Mouse (Mus musculus): ENCODE results near the gene Il1a.

Gene Il1a

DNA sequence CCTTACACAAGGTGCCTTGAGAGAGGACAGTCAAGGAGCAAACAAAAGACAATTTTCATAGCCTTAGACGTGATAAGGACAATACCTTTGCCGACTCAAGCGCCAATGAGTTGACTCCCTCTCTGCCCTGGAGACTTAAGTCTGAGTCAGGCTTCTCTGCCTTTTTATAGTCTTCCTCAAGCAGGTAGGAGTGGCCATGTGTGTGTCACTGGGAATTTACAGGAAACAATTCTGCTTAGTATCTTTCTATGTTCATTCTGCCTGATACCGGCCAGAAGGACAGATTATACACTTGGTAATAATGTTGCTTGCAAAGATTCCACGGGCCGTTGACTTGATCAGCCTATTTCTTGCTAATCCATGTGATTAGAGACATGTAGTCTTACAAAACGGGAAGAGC lies at the start of gene Il1a:
Gene Il1a, minus strand, starts transcription at position 137 of the 400 bp plus-strand sequence.
- no peak for DNase-seq (ENCODE audit: low spot score)

DNA sequence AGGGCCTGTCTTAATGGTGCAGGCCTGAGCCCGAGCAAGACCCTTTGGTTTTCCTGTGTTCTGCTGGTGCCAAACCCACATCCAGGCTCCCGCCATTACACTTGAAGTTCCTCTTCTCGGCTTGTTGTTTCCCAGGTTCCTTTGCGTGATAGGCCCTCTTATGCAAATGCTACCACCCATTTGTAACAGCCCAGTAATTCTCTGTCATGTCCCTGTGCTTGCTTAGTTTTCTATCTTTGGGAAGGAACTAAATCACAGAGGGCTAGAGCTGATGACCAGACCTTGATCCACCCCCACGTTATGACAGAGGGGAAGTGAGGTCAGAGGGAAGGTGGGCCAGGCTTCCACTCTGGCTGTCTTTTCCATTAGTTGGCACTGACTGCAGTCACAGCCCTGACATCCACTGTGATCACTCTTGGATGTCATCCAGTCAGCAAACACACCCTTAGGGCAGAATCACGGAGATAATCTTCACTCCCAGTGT lies 28.4 kb upstream of the Il1a start:
- DNase-seq (ENCODE audit: low spot score), result no peak

GRCm38 (mm10) chr2:129333471-129333870 lies 23.7 kb upstream of the Il1a start:
- no peak for DNase-seq (ENCODE audit: low spot score)

- no peak for DNase-seq (ENCODE audit: low spot score)
These were observed 20.8 kb upstream of the Il1a start for GRCm38 (mm10) chr2:129330540-129330939.

GRCm38 (mm10) chr2:129330024-129330423 lies 20.3 kb upstream of the Il1a start:
- DNase-seq (ENCODE audit: low spot score), result no peak

GRCm38 (mm10) chr2:129328238-129328637 lies 18.5 kb upstream of the Il1a start:
- no peak for DNase-seq (ENCODE audit: low spot score)

- no peak for DNase-seq (ENCODE audit: low spot score)
These were observed 14.4 kb upstream of the Il1a start for GRCm38 (mm10) chr2:129324216-129324615.

GRCm38 (mm10) chr2:129322117-129322635 lies 12.4 kb upstream of the Il1a start:
- DNase-seq (ENCODE audit: low spot score), result no peak

- no peak for DNase-seq (ENCODE audit: low spot score)
These were observed 10.3 kb upstream of the Il1a start for GRCm38 (mm10) chr2:129320033-129320605.

DNA sequence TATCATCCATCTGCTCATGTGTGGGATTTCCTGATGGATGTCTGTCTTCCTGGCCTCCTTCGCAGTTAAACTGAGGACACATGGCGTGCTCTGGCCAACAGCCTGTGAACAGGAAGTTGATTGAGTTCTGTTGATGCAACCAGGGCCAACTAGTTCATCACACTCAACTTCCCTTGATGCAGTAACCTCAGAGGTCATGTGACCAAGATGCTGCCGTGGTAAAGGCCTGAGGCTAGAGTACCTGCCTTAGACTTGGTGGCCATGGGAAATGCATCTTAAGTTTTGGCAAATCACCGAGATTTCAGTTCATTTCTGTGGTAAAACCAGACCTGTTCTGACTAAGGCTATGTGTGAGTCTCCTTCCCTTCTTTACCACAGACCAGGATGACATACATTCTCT lies 6.1 kb upstream of the Il1a start:
- no peak for DNase-seq (ENCODE audit: low spot score)

- no peak for DNase-seq (ENCODE audit: low spot score)
These were observed 5.1 kb upstream of the Il1a start for GRCm38 (mm10) chr2:129314880-129315279.

DNA sequence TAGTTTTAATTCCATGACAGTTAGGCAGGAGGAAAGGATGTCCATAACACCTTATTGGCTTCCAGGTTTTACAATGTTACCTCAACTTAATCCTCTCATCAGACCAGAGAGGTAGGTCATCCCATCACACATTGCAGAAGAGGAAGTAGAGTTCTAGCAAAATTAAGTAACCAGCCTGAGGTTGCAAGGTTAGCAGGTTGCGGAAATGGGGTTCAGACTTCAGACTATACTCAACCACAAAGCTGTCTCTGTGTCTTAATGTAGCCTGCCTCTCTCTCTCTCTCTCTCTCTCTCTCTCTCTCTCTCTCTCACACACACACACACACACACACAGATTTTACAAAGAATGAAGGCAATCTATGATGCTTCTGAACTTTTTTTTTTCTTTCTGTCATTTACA lies 4.2 kb upstream of the Il1a start:
- no peak for DNase-seq (ENCODE audit: low spot score)

GRCm38 (mm10) chr2:129306020-129306419 lies 3.8 kb downstream of the Il1a start:
- DNase-seq (ENCODE audit: low spot score), result no peak

DNA sequence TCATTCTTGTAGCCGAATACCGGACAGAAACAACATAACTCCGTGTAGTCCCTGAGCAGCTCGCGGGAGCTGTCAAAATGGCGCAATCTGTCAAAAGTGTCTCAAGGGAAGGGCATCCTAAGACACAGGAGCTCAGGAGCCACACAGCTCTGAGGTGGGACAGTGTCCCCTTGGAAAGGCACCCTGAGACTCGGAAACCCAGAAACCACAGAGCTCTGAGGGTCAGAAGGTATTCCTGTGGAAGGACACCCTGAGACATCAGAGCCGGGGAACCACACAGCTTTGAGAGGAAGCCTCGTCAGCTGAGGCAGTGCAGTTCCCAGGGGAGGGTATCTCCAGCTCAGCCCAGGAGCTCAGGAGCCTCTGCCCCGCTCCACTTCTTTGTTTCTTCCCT lies 12.2 kb downstream of the Il1a start:
- no peak for DNase-seq (ENCODE audit: low spot score)

DNA sequence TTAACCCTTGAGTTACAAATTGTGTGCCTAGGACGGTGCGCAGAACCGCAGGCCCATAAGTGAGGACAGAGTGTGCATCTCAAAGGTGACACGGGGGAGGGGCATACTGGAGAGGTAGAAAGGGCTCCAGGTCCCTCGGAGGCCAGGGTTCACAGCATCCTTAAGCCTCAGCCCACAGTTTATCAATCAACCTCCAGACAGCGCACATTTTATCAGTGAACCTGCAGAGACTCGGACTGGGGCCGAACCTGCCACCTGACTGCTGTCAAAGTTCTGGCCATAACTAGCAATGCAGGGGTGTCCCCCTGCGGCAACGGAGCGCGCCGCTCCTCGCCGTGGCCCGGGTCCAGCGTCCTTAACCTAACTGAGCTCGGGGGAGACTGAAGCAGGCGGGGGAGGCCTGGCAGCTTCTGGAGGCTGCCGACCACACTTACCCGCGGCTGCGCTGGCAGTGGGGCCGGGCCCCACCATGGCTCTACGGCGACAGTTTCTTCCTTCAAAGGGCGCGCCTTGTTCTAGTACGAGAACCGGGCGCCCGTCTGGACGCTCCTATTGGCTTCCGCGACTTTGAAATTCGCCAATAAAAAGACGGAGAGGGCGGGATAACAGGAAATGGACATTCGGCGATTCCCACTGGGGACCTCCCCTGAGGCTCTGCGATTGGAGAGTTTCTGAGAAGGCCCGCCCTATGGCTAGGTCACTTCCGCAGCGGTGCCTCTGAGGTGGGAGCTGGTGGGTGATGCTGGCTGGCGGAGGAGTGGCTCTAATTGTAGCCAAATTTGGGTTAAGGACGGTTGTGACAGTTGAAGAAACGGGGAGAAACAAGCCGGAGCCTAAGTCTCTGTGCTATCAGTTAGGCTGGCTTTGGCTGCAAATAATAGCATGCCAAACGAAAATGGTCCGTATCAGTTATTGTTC lies 12.8 kb downstream of the Il1a start, which contains the start of gene Ckap2l:
Gene Ckap2l, minus strand, starts transcription at position 542 of the 918 bp plus-strand sequence.
- DNase-seq (ENCODE audit: low spot score), result peak; percentile 95

DNA sequence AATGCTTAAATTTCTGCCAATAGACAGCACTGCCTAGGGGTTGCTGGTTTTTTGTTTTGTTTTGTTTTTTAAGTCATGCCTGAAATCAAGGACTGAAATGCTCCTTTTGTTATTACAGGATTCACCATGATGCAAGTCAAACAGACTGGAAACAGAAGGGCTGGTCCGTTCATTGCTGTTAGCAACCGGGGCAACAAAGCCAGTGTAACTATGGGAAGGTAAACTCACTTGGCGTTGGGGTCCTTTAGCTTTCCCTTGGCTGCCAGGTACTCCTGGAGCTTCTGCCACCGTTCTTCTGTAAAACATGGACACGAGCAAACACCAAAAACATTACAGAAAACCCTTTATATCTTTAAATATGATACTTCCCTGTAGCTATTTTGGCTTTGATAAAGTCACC lies 13.7 kb downstream of the Il1a start:
- peak; percentile 12 for DNase-seq (ENCODE audit: low spot score)

- DNase-seq (ENCODE audit: low spot score), result no peak
These were observed 14.7 kb downstream of the Il1a start for GRCm38 (mm10) chr2:129295075-129295474.

DNA sequence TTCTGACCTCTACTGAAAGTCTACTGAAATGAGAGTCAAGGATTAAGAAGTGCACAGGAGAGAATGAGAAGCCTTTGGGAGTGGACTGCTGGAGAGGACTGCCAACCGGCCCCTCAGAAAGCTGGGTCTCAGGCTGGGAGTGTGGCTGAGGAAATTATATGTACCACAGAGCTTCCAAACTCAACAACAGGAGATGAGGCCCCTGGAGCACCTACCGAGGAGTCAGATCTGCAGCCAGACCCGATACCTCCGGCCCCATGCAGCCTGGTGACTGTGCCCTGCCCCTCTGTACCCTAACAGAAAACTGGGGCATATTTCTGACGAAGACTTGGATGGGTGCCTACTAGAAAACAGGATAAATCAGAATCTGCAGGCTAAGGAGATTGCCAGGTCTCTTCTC lies 35.9 kb downstream of the Il1a start:
- no peak for DNase-seq (ENCODE audit: low spot score)

GRCm38 (mm10) chr2:129270621-129271020 lies 39.2 kb downstream of the Il1a start:
- no peak for DNase-seq (ENCODE audit: low spot score)

GRCm38 (mm10) chr2:129269986-129270385 lies 39.8 kb downstream of the Il1a start:
- DNase-seq (ENCODE audit: low spot score), result no peak

DNA sequence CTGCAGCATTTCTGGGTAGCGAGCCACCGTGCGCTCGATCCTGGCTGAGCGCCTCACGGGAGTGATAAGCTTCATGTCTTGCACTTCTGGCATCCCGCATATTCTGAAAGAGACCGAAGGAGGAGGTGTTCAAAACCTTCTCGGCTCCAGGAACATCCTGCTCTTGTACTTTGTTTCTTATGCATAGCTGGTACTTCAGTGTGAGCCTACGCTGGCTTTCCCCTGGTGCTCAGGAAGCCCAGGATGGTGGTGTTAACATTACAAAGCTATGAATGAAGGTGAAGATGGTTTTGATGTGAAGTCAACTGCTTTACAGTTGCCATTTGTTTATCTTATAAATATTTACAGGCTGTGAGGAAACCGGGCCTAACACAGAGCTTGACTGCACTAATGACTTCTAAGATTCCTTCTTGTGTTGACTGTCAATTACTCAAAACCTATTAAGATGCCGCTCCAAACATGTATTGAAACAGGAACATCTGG lies 40.6 kb downstream of the Il1a start:
- DNase-seq (ENCODE audit: low spot score), result no peak

DNA sequence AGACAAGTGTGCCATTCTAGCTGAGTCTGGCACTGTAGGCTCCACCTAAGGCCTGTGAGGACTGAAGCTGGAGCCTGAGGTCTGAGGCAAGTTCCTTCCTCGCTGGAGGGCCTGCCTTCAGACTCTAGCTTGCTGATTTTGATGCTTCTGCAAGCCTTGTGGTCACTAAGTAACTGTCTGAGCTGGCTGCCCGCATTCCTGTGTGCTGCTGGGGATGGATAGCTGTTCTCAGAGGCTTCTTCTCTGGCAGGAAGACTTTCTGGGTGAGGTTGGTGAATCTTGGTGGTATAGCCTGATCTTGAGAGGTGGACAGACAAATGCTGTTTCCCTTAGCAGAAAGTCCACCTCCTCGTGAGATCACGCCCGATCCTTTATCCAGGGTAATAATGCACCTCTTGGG lies 42.0 kb downstream of the Il1a start:
- no peak for DNase-seq (ENCODE audit: low spot score)

DNA sequence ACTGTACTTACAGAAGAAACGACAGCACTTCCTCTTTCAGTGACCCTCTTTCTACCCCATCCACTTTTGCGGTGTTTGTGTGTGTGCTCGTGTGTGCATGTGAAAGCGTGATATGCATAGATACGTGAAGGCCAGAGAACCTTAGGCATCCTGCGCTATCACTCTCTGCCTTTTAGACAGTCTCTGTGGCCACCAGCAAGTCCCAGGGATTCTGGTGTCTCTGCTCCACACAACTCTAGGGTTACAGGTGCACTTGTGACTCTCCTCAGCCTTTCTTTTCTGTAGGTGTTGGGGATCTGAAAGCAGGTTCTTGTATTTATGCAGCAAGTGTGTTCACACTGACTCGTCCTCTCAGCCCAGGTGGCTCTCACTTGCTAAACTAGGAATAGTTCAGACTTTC lies 44.5 kb downstream of the Il1a start:
- no peak for DNase-seq (ENCODE audit: low spot score)
